Mouse (Mus musculus) liver, adult 2 months (tissue): ENCODE data around the gene Cops7a.

Experiments
- CTCF ChIP-seq: fragments of 200-500 bp; IDR thresholded peaks from 2 replicates; pipeline ENCODE4 v1.5.1; 2011; ENCODE audit warnings: low read depth, low read length, control low read depth
- POLR2A ChIP-seq: fragments of 200-500 bp; IDR thresholded peaks from 2 replicates; pipeline ENCODE4 v1.6.1; 2011; ENCODE audit warnings: low read length, control low read depth; ENCODE audit not compliant: insufficient read depth; ENCODE audit errors: extremely low read depth

DNA sequence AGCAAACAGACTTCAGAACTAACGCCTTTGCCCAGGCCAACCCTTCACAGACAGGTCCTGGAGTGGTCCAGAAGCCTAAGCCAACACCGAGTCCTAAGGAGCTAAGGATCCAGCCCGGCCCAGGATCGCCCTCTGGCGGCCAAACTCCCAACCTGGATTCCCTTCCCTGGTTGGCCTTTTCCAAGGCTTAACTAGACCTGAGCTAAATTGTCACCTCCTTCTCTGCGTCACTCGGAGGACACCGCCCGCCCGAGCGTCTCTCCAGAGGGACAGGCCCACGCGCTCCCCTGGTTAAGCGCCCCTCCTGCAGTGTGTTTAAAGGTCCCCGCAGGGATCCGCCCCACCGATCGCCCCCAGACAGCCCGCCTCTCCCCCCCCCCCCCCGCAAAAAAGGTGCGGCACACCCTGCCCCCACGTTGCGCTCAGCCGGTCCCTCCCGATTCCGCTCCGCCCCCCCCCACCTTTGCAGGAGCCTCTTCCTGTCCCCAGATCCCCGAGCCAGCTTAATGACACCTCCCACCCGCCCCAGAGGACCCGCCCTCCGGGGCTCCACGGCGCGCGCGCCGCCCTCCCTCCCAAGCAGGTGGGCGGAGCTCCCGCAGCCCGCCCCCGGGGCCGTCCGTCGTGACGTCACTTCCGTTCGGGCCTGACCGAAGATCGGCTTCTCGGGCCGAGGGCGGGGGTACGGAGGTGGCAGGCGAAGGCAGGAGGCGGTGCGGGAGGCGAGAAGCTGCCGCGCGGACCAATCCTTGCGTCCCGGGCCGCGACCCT is 34.4 kb downstream of the Cops7a start, which contains the start of gene Mlf2:
- TF ChIP-seq POLR2A (peak; percentile 92), CTCF (peak; percentile 98)
